Mouse (Mus musculus) heart, embryonic 10.5 days (tissue): ENCODE data around the gene Gm42742. TPM values are rescaled to one million over a fixed set of nuclear protein-coding genes. Genes with fewer than 3 reads are reported as not detected.

Experiments
- DNase-seq: peaks from one replicate; pipeline ENCODE4 v3.0.0-alpha.2; 2017; ENCODE audit warnings: low spot score
- H3K27ac ChIP-seq: fragments of 300-500 bp; sonication (generic); 2 replicates; pipeline ENCODE4 v1.5.1; 2016; ENCODE audit warnings: mild to moderate bottlenecking
- H3K27me3 ChIP-seq: fragments of 300-500 bp; sonication (generic); 2 replicates; pipeline ENCODE4 v1.6.1; 2016; ENCODE audit warnings: mild to moderate bottlenecking; ENCODE audit not compliant: poor library complexity, insufficient read depth, severe bottlenecking
- H3K36me3 ChIP-seq: fragments of 300-500 bp; sonication (generic); 2 replicates; pipeline ENCODE4 v1.6.1; 2016; ENCODE audit warnings: mild to moderate bottlenecking, moderate library complexity
- H3K4me1 ChIP-seq: fragments of 300-500 bp; sonication (generic); 2 replicates; pipeline ENCODE4 v1.6.1; 2016; ENCODE audit warnings: mild to moderate bottlenecking
- H3K4me3 ChIP-seq: fragments of 300-500 bp; sonication (generic); 2 replicates; pipeline ENCODE4 v1.5.1; 2016; ENCODE audit warnings: mild to moderate bottlenecking, moderate library complexity
- H3K9me3 ChIP-seq: fragments of 300-500 bp; sonication (generic); 2 replicates; pipeline ENCODE4 v1.6.1; 2016; ENCODE audit warnings: mild to moderate bottlenecking, moderate library complexity
- WGBS: fragments of 180-500 bp; shearing (Covaris S2); methylation state at CpG from one replicate; pipeline ENCODE4 v1.1.7; 2016; 5-methylcytosine and 5-hydroxymethylcytosine counted together
- microRNA-seq: library from miRNA; unstranded; fragments of <30 nt; microRNA quantifications from one replicate; pipeline ENCODE4, GENCODE M21; 2017
- polyA plus RNA-seq: library from polyadenylated mRNA; unstranded; fragments of >200 nt; fragmentation: Nextera tagmentation; extraction: Ambion mirVana; gene quantifications from 2 replicates; pipeline ENCODE4 v1.2.1, GENCODE M21; 2016

The Gm42742 gene
- polyA plus RNA-seq, 1 experiment from 2014 or later, result 20.6 TPM

- Histone ChIP-seq H3K27ac (no peak overlapping the region), H3K9me3 (no peaks in the 10 kb centered on the region), H3K27me3 (no peaks in the 10 kb centered on the region), H3K4me1 (peaks cover 16% of the 10 kb centered on the region), H3K36me3 (peaks cover 36% of the 10 kb centered on the region), H3K4me3 (no peak overlapping the region)
- 89% methylated on average over 6 of the region's 6 CpGs for WGBS
- DNase-seq, result no peak
Observed at GRCm38 (mm10) chr7:126978841-126979240, 42.1 kb downstream of the Gm42742 start.

- Histone ChIP-seq H3K4me3 (peak overlapping the region; percentile 91), H3K27ac (peak overlapping the region; percentile 96), H3K4me1 (peaks cover 16% of the 10 kb centered on the region), H3K36me3 (peaks cover 36% of the 10 kb centered on the region), H3K27me3 (no peaks in the 10 kb centered on the region), H3K9me3 (no peaks in the 10 kb centered on the region)
- 25% methylated on average over 14 of the region's 14 CpGs for WGBS
- DNase-seq, result no peak
Observed at GRCm38 (mm10) chr7:126976878-126977459, 43.9 kb downstream of the Gm42742 start.

GRCm38 (mm10) chr7:126975950-126976866 is 44.7 kb downstream of the Gm42742 start, which contains the start of gene Cdiptos:
Cdiptos (minus strand) TSS chr7:126976098.
- no peaks in the 10 kb centered on the region for H3K9me3 ChIP-seq
- H3K27me3 ChIP-seq, result no peaks in the 10 kb centered on the region
- WGBS, result under 1% methylated on average over 55 of the region's 55 CpGs
- H3K36me3 ChIP-seq, result peaks cover 35% of the 10 kb centered on the region
- DNase-seq, result peak; percentile 98
- H3K4me1 ChIP-seq, result peaks cover 16% of the 10 kb centered on the region
- H3K4me3 ChIP-seq, result peak within 1 kb of the TSS; percentile 91
- H3K27ac ChIP-seq, result peak within 1 kb of the TSS; percentile 96

GRCm38 (mm10) chr7:126975893-126975949 is 45.2 kb downstream of the Gm42742 start, which contains the start of gene Cdipt:
Cdipt (plus strand) TSS chr7:126975914.
- H3K36me3 ChIP-seq, result peaks cover 30% of the 10 kb centered on the region
- 4% methylated on average over 1 of the region's 1 CpGs for whole genome bisulfite sequencing
- H3K27ac ChIP-seq, result peak within 1 kb of the TSS; percentile 96
- no peaks in the 10 kb centered on the region for H3K27me3 ChIP-seq
- H3K9me3 ChIP-seq, result no peaks in the 10 kb centered on the region
- peak within 1 kb of the TSS; percentile 91 for H3K4me3 ChIP-seq
- peaks cover 16% of the 10 kb centered on the region for H3K4me1 ChIP-seq
- DNase-seq, result no peak

GRCm38 (mm10) chr7:126975493-126975892 is 45.4 kb downstream of the Gm42742 start:
- WGBS, result 7% methylated on average over 8 of the region's 8 CpGs
- peaks cover 16% of the 10 kb centered on the region for H3K4me1 ChIP-seq
- H3K36me3 ChIP-seq, result peaks cover 29% of the 10 kb centered on the region
- H3K9me3 ChIP-seq, result no peaks in the 10 kb centered on the region
- no peaks in the 10 kb centered on the region for H3K27me3 ChIP-seq
- peak overlapping the region; percentile 96 for H3K27ac ChIP-seq
- peak overlapping the region; percentile 91 for H3K4me3 ChIP-seq
- DNase-seq, result no peak

- no peak for DNase-seq
- Histone ChIP-seq H3K36me3 (no peaks in the 10 kb centered on the region), H3K9me3 (no peaks in the 10 kb centered on the region), H3K4me3 (no peak overlapping the region), H3K27ac (no peak overlapping the region), H3K27me3 (peaks cover 24% of the 10 kb centered on the region), H3K4me1 (peaks cover 11% of the 10 kb centered on the region; the same call in 1 of the 2 replicates)
- 53% methylated on average over 6 of the region's 6 CpGs for WGBS
Observed at GRCm38 (mm10) chr7:126967361-126967760, 53.5 kb downstream of the Gm42742 start.

GRCm38 (mm10) chr7:126965568-126965967 is 55.3 kb downstream of the Gm42742 start:
- peaks cover 42% of the 10 kb centered on the region for H3K27me3 ChIP-seq
- no peaks in the 10 kb centered on the region for H3K9me3 ChIP-seq
- 72% methylated on average over 3 of the region's 3 CpGs for WGBS
- no peak overlapping the region for H3K4me3 ChIP-seq
- H3K27ac ChIP-seq, result no peak overlapping the region
- no peaks in the 10 kb centered on the region for H3K36me3 ChIP-seq
- peaks cover 11% of the 10 kb centered on the region; the same call in 1 of the 2 replicates for H3K4me1 ChIP-seq
- DNase-seq, result no peak

Small RNA genes within 50 kb of the gene (microRNA-seq; reads per million reads assigned to microRNA genes)
- not detected for gene Gm44343

Other genes starting within 250 kb of the Gm42742 start
- gene Ypel3, start 244.1 kb downstream of the Gm42742 start, polyA plus RNA-seq, result 43.4 and 66.0 TPM in 2 replicates
- gene Tbx6, start 239.6 kb downstream of the Gm42742 start, polyA plus RNA-seq, result 0.23 and 0.53 TPM in 2 replicates
- gene Ppp4c, start 228.6 kb downstream of the Gm42742 start, polyA plus RNA-seq, result 233 and 325 TPM in 2 replicates
- 0.06 and 0.38 TPM in 2 replicates for gene Fam57b, start 223.4 kb downstream of the Gm42742 start, polyA plus RNA-seq
- gene 4930451I11Rik, start 189.5 kb downstream of the Gm42742 start, polyA plus RNA-seq, result not detected in 2 replicates
- gene Doc2a, start 173.7 kb downstream of the Gm42742 start, polyA plus RNA-seq, result 0.28 and 0.64 TPM in 2 replicates
- 31.1 and 35.0 TPM in 2 replicates for gene Hirip3, start 159.1 kb downstream of the Gm42742 start, polyA plus RNA-seq
- gene Ino80e, start 158.7 kb downstream of the Gm42742 start, polyA plus RNA-seq, result 79.1 and 92.0 TPM in 2 replicates
- 33.2 and 39.2 TPM in 2 replicates for gene Taok2, start 136.4 kb downstream of the Gm42742 start, polyA plus RNA-seq
- 18.6 and 20.7 TPM in 2 replicates for gene Tmem219, start 98.2 kb downstream of the Gm42742 start, polyA plus RNA-seq
- gene Kctd13, start 92.2 kb downstream of the Gm42742 start, polyA plus RNA-seq, result 15.5 and 21.3 TPM in 2 replicates
- gene Asphd1, start 71.5 kb downstream of the Gm42742 start, polyA plus RNA-seq, result not detected in 2 replicates
- gene Sez6l2, start 70.5 kb downstream of the Gm42742 start, polyA plus RNA-seq, result 0.15 and 0.35 TPM in 2 replicates
- gene Cdipt, start 45.2 kb downstream of the Gm42742 start, polyA plus RNA-seq, result 87.4 and 89.3 TPM in 2 replicates
- gene Cdiptos, start 45.0 kb downstream of the Gm42742 start, polyA plus RNA-seq, result 1.3 and 1.5 TPM in 2 replicates
- 8.4 and 9.9 TPM in 2 replicates for gene Mvp, start 6.5 kb downstream of the Gm42742 start, polyA plus RNA-seq
- 0.41 TPM in 1 of 2 replicates, not detected in the other for gene Pagr1b, start 4.6 kb downstream of the Gm42742 start, polyA plus RNA-seq
- 64.1 and 99.6 TPM in 2 replicates for gene Pagr1a, start 3.7 kb downstream of the Gm42742 start, polyA plus RNA-seq
- gene Prrt2, start 114 bp upstream of the Gm42742 start, polyA plus RNA-seq, result 2.4 and 3.2 TPM in 2 replicates
- 41.5 and 66.9 TPM in 2 replicates for gene Maz, start 5.9 kb upstream of the Gm42742 start, polyA plus RNA-seq
- gene Kif22, start 21.4 kb upstream of the Gm42742 start, polyA plus RNA-seq, result 110 and 145 TPM in 2 replicates
- gene Zg16, start 66.2 kb upstream of the Gm42742 start, polyA plus RNA-seq, result not detected in 2 replicates
- gene AI467606, start 70.3 kb upstream of the Gm42742 start, polyA plus RNA-seq, result 0.73 and 1.0 TPM in 2 replicates
- gene Qprt, start 101.1 kb upstream of the Gm42742 start, polyA plus RNA-seq, result 7.2 and 14.5 TPM in 2 replicates
- gene Spn, start 116.7 kb upstream of the Gm42742 start, polyA plus RNA-seq, result 0.06 and 0.50 TPM in 2 replicates
- gene Cd2bp2, start 175.0 kb upstream of the Gm42742 start, polyA plus RNA-seq, result 49.1 and 61.0 TPM in 2 replicates
- 26.4 and 28.3 TPM in 2 replicates for gene Tbc1d10b, start 187.4 kb upstream of the Gm42742 start, polyA plus RNA-seq
- gene Mylpf, start 187.8 kb upstream of the Gm42742 start, polyA plus RNA-seq, result 40.4 and 51.1 TPM in 2 replicates
- gene Zfp553, start 212.0 kb upstream of the Gm42742 start, polyA plus RNA-seq, result 30.5 and 42.9 TPM in 2 replicates
- 21.2 and 25.4 TPM in 2 replicates for gene Sept1, start 212.0 kb upstream of the Gm42742 start, polyA plus RNA-seq
- gene Zfp771, start 223.2 kb upstream of the Gm42742 start, polyA plus RNA-seq, result 41.3 and 44.6 TPM in 2 replicates
- gene Dctpp1, start 239.6 kb upstream of the Gm42742 start, polyA plus RNA-seq, result 222 and 262 TPM in 2 replicates